ENCODE assay signal across 8 mouse cellular contexts in genomic region chr8:125870821-125871321, GRCm38 (mm10). TPM values are rescaled to one million over a fixed set of nuclear protein-coding genes. Genes with fewer than 3 reads are reported as not detected.
DNase-seq lines count a peak whose midpoint lies in the region; ATAC-seq and TF ChIP-seq lines count a peak whose summit lies in the region.

No protein-coding gene starts in this region.

- peak; percentile 43 to 48 for DNase-seq in B cell, adult 2 months
- DNase-seq in embryonic facial prominence, embryonic 14.5 days (ENCODE audit: low spot score), result peak; percentile 77
- peak; percentile 40 to 47 for DNase-seq in heart, adult 9 months (ENCODE audit: low spot score in 2 of 2)
- DNase-seq in kidney, adult 9 months, result peak; percentile 63
- DNase-seq in limb, embryonic 14.5 days (ENCODE audit: low spot score), result peak; percentile 82

- no peaks in the 10 kb centered on the region for H3K9me3 ChIP-seq in embryonic facial prominence, embryonic 14.5 days (ENCODE audit: control insufficient read depth, low read length)
- H3K9me3 ChIP-seq in limb, embryonic 14.5 days (ENCODE audit: control insufficient read depth, low read length), result no peaks in the 10 kb centered on the region
- H3K9me3 ChIP-seq in midbrain, embryonic 16.5 days (replicated peaks; ENCODE audit: control insufficient read depth, low read length, poor library complexity, severe bottlenecking), result no peaks in the 10 kb centered on the region
- H3K9me3 ChIP-seq in stomach, embryonic 15.5 days, result no peaks in the 10 kb centered on the region

- H3K27ac ChIP-seq in bone marrow, adult 2 months (ENCODE audit: control insufficient read depth, insufficient read depth, low read depth, low read length, poor library complexity), result no peak overlapping the region
- no peak overlapping the region for H3K27ac ChIP-seq in embryonic facial prominence, embryonic 14.5 days (replicated peaks; ENCODE audit: low read depth, low read length)
- H3K27ac ChIP-seq in limb, embryonic 14.5 days (replicated peaks; ENCODE audit: low read depth, low read length), result no peak overlapping the region
- H3K27ac ChIP-seq in midbrain, embryonic 16.5 days (ENCODE audit: low read length), result no peak overlapping the region
- H3K27ac ChIP-seq in stomach, embryonic 15.5 days, result no peak overlapping the region

- 0% methylated on average over 7 of the region's 7 CpGs for WGBS in bone marrow, adult 2 months
- 1% methylated on average over 7 of the region's 7 CpGs for WGBS in embryonic facial prominence, embryonic 14.5 days
- WGBS in limb, embryonic 14.5 days, result 3% methylated on average over 7 of the region's 7 CpGs
- WGBS in midbrain, embryonic 16.5 days, result 2% methylated on average over 7 of the region's 7 CpGs
- WGBS in stomach, embryonic 15.5 days, result 3% methylated on average over 7 of the region's 7 CpGs

- peak overlapping the region; percentile 26; the same call in 1 of the 2 replicates for H3K4me2 ChIP-seq in embryonic facial prominence, embryonic 14.5 days (ENCODE audit: low read depth, low read length)
- H3K4me2 ChIP-seq in limb, embryonic 14.5 days (replicated peaks; ENCODE audit: low read depth, low read length, severe bottlenecking), result 0 out of 2 replicates have a peak overlapping the region, but pooled peaks have one; percentile 6
- no peak overlapping the region for H3K4me2 ChIP-seq in midbrain, embryonic 16.5 days (ENCODE audit: low read length)
- 0 out of 2 replicates have a peak overlapping the region, but pooled peaks have one; percentile 27 for H3K4me2 ChIP-seq in stomach, embryonic 15.5 days

- H3K4me1 ChIP-seq in bone marrow, adult 2 months (ENCODE audit: control insufficient read depth, insufficient read depth, low read length), result no peaks in the 10 kb centered on the region
- H3K4me1 ChIP-seq in embryonic facial prominence, embryonic 14.5 days (ENCODE audit: control insufficient read depth, insufficient read depth, low read length), result peaks cover 12% of the 10 kb centered on the region; the same call in 1 of the 2 replicates
- H3K4me1 ChIP-seq in limb, embryonic 14.5 days (ENCODE audit: control insufficient read depth, insufficient read depth, low read length), result peaks cover 19% of the 10 kb centered on the region; the same call in 1 of the 2 replicates
- H3K4me1 ChIP-seq in midbrain, embryonic 16.5 days (ENCODE audit: control insufficient read depth, insufficient read depth, low read length), result peaks cover 11% of the 10 kb centered on the region; the same call in 1 of the 2 replicates
- 0 out of 2 replicates have a peak, but pooled peaks cover 11% of the 10 kb centered on the region for H3K4me1 ChIP-seq in stomach, embryonic 15.5 days

- no peaks in the 10 kb centered on the region for H3K36me3 ChIP-seq in embryonic facial prominence, embryonic 14.5 days (ENCODE audit: control insufficient read depth, insufficient read depth, low read length)
- H3K36me3 ChIP-seq in limb, embryonic 14.5 days (ENCODE audit: control insufficient read depth, insufficient read depth, low read length), result no peaks in the 10 kb centered on the region
- H3K36me3 ChIP-seq in midbrain, embryonic 16.5 days (ENCODE audit: control insufficient read depth, insufficient read depth, low read length), result peaks cover 3% of the 10 kb centered on the region; the same call in 1 of the 2 replicates
- no peaks in the 10 kb centered on the region for H3K36me3 ChIP-seq in stomach, embryonic 15.5 days

- TF ChIP-seq POLR2A in bone marrow, adult 2 months (IDR thresholded peaks at IDR 0.05; ENCODE audit: borderline replicate concordance, control insufficient read depth, low read depth, low read length), result no peak
- no peak for TF ChIP-seq POLR2A in limb, embryonic 14.5 days (IDR thresholded peaks at IDR 0.05; ENCODE audit: borderline replicate concordance, extremely low read depth, insufficient read depth, insufficient read length)

- peak; percentile 70 for ATAC-seq in embryonic facial prominence, embryonic 14.5 days (ENCODE audit: low read depth)
- ATAC-seq in limb, embryonic 14.5 days (ENCODE audit: low FRiP score, low read depth), result peak; percentile 51
- ATAC-seq in midbrain, embryonic 16.5 days, result peak; percentile 85
- ATAC-seq in stomach, embryonic 15.5 days (ENCODE audit: insufficient read depth, low FRiP score, low read depth), result peak; percentile 24; the same call in 1 of the 2 replicates

- peak overlapping the region; percentile 3; the same call in 1 of the 2 replicates for H3K9ac ChIP-seq in embryonic facial prominence, embryonic 14.5 days (ENCODE audit: low read depth, low read length)
- H3K9ac ChIP-seq in limb, embryonic 14.5 days (ENCODE audit: low read depth, low read length, severe bottlenecking), result no peak overlapping the region
- no peak overlapping the region; the same call in 1 of the 2 replicates for H3K9ac ChIP-seq in midbrain, embryonic 16.5 days (ENCODE audit: low read depth, low read length)
- no peak overlapping the region for H3K9ac ChIP-seq in stomach, embryonic 15.5 days

- H3K4me3 ChIP-seq in bone marrow, adult 2 months (replicated peaks; ENCODE audit: control insufficient read depth, low read depth, low read length), result no peak overlapping the region
- H3K4me3 ChIP-seq in embryonic facial prominence, embryonic 14.5 days (ENCODE audit: low read depth, low read length), result no peak overlapping the region
- no peak overlapping the region for H3K4me3 ChIP-seq in limb, embryonic 14.5 days (replicated peaks; ENCODE audit: low read length)
- H3K4me3 ChIP-seq in midbrain, embryonic 16.5 days (ENCODE audit: low read depth, low read length), result no peak overlapping the region
- H3K4me3 ChIP-seq in stomach, embryonic 15.5 days (replicated peaks), result no peak overlapping the region

- peak; percentile 63 for TF ChIP-seq CTCF in bone marrow, adult 2 months (IDR thresholded peaks at IDR 0.05; ENCODE audit: control insufficient read depth, insufficient read depth, low read length)

- 0 out of 2 replicates have a peak, but pooled peaks cover 3% of the 10 kb centered on the region for H3K27me3 ChIP-seq in embryonic facial prominence, embryonic 14.5 days (replicated peaks; ENCODE audit: control insufficient read depth, insufficient read depth, low read length)
- H3K27me3 ChIP-seq in limb, embryonic 14.5 days (ENCODE audit: control insufficient read depth, insufficient read depth, low read length), result no peaks in the 10 kb centered on the region
- no peaks in the 10 kb centered on the region for H3K27me3 ChIP-seq in midbrain, embryonic 16.5 days (ENCODE audit: control insufficient read depth, insufficient read depth, low read depth, low read length)
- no peaks in the 10 kb centered on the region for H3K27me3 ChIP-seq in stomach, embryonic 15.5 days (replicated peaks)

RNA-seq across cellular contexts. Expression of gene Pcnx2, which starts 27.2 kb away (rescaled TPM):
- not detected in 2 replicates for polyA plus RNA-seq in bone marrow, adult 2 months (2011; ENCODE audit: insufficient read depth, insufficient read length, low replicate concordance, missing spikeins)
- polyA plus RNA-seq in embryonic facial prominence, embryonic 14.5 days (2014; fragmentation: Nextera tagmentation; extraction: Ambion mirVana), result 0.43 and 0.60 TPM in 2 replicates
- polyA plus RNA-seq in limb, embryonic 14.5 days (2012; rRNA removed), result 0.33 and 0.42 TPM in 2 replicates
- polyA plus RNA-seq in limb, embryonic 14.5 days (2014; fragmentation: Nextera tagmentation; extraction: Ambion mirVana), result 0.15 and 0.39 TPM in 2 replicates
- polyA plus RNA-seq in midbrain, embryonic 16.5 days (2015; fragmentation: Nextera tagmentation; extraction: Ambion mirVana), result 6.3 and 6.4 TPM in 2 replicates
- 0.21 and 0.27 TPM in 2 replicates for polyA plus RNA-seq in stomach, embryonic 15.5 days (2015; fragmentation: Nextera tagmentation; extraction: Ambion mirVana)

RNA-seq across cellular contexts. Expression of gene Map3k21, which starts 39.4 kb away (rescaled TPM):
- not detected in 2 replicates for polyA plus RNA-seq in bone marrow, adult 2 months (2011; ENCODE audit: insufficient read depth, insufficient read length, low replicate concordance, missing spikeins)
- polyA plus RNA-seq in embryonic facial prominence, embryonic 14.5 days (2014; fragmentation: Nextera tagmentation; extraction: Ambion mirVana), result 0.38 and 0.64 TPM in 2 replicates
- polyA plus RNA-seq in limb, embryonic 14.5 days (2012; rRNA removed), result 0.47 TPM in 2 replicates
- polyA plus RNA-seq in limb, embryonic 14.5 days (2014; fragmentation: Nextera tagmentation; extraction: Ambion mirVana), result 0.04 and 0.18 TPM in 2 replicates
- 0.68 and 0.99 TPM in 2 replicates for polyA plus RNA-seq in midbrain, embryonic 16.5 days (2015; fragmentation: Nextera tagmentation; extraction: Ambion mirVana)
- polyA plus RNA-seq in stomach, embryonic 15.5 days (2015; fragmentation: Nextera tagmentation; extraction: Ambion mirVana), result 1.7 and 2.3 TPM in 2 replicates

Comparison
In these comparisons a context has a peak if more than half of its experiments do, and no peak if none do; other contexts are left out.
1. ATAC-seq: peak in every context shown above with its lines; median percentile 85 in midbrain, embryonic 16.5 days; 70 in embryonic facial prominence, embryonic 14.5 days; 51 in limb, embryonic 14.5 days; 24 in stomach, embryonic 15.5 days.